Mouse (Mus musculus) cerebellum, postnatal 36 days (tissue): ENCODE measurements at regions not wholly inside any gene's neighbourhood (a gene's known extent, or its start where the extent isn't known, plus 50 kb on each side); places are given as distances from the start of the nearest gene placed in this dataset.
A peak's percentile ranks its signal among the peaks of the same experiment; 100 is the strongest.
"Not testable (repeated sequence)": the region's sequence is repeated elsewhere in the genome, so short reads cannot be mapped to it uniquely, and the experiment has no call there.

ENCODE experiments used
- DNase-seq, 2 experiments: peaks; one replicate each; pipeline ENCODE4 v3.0.0; 2021 to 2022; ENCODE audit warnings: mixed read lengths in 2 of 2

GRCm38 (mm10) chr11:40510325-40511239, 184.4 kb downstream of the Mat2b start:
- DNase-seq = no peak

DNA sequence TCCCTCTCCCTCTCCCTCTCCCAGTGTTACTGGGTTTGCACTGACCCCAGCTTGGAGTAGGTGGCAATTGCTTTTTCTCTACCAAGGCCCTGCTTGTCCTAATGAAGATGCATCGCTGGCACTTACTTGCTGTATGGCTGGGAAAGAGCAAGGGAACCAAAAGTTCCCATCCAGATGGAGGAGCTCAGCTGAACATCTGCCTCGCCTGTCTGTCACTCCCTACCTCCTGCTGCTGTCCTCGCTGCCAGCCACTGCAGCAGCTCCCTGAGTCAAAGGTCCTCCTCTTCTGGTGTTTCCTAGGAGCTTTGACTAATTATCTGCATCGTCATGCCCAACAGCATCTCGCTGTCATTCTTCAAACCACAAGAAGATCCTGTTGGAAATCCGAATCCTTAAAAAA, 203.4 kb downstream of the Mat2b start:
- DNase-seq = no peak

GRCm38 (mm10) chr11:40478171-40478570, 216.8 kb downstream of the Mat2b start:
- DNase-seq = not testable (repeated sequence)

DNA sequence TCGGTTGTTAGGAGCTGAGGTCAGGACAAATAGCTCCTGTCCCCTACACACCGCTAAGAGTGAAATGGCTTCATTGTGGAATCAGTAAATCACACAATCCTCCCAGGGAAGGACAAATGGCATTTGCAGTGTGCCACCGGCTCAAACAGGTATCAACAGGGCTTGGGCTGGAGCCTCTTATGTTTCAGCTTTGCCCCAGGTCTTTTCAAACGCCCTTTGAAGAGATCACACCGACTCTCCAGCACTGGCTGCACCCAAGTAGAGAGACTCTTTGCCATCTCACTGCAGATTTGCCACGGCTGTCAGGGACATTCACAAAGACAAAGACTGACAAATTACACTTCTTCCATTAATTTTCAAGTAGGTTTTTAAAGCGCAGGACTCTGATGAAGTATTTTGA, 217.7 kb downstream of the Mat2b start:
- no peak for DNase-seq

GRCm38 (mm10) chr11:40469080-40469705, 225.8 kb downstream of the Mat2b start:
- DNase-seq = peak; percentile 1 to 7

- no peak for DNase-seq
Measured at GRCm38 (mm10) chr11:40456571-40456970, 238.4 kb downstream of the Mat2b start.

GRCm38 (mm10) chr11:40454994-40455393, 240.0 kb downstream of the Mat2b start:
- not testable (repeated sequence) for DNase-seq

- no peak for DNase-seq
Measured at GRCm38 (mm10) chr11:40446846-40447245, 248.2 kb downstream of the Mat2b start.

GRCm38 (mm10) chr11:40434002-40434401, 261.0 kb downstream of the Mat2b start:
- DNase-seq = no peak

- DNase-seq = no peak
Measured at GRCm38 (mm10) chr11:40428858-40429257, 266.1 kb downstream of the Mat2b start.

DNA sequence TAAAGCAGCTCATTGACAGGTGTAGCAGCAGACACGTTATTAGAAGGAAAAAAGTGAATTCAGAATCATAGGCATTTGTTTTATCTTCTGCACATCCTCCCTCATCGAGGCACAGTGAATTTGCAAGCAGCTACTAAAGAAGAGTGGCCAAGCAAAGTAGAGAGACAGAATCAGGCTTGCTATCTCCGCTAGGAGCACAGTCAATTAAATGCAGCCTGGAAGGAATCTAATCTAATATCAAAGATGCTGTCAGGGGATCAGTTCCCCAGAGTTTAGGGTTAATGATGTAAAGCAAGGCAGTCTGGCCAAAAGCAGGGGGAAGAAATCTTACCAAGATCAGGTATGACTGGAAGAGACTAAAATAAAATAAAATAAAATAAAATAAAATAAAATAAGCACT, 270.7 kb downstream of the Mat2b start:
- DNase-seq = no peak

- DNase-seq = no peak
Measured at GRCm38 (mm10) chr11:40407571-40407970, 287.4 kb downstream of the Mat2b start.

GRCm38 (mm10) chr11:40402249-40402648, 292.8 kb downstream of the Mat2b start:
- DNase-seq = no peak

DNA sequence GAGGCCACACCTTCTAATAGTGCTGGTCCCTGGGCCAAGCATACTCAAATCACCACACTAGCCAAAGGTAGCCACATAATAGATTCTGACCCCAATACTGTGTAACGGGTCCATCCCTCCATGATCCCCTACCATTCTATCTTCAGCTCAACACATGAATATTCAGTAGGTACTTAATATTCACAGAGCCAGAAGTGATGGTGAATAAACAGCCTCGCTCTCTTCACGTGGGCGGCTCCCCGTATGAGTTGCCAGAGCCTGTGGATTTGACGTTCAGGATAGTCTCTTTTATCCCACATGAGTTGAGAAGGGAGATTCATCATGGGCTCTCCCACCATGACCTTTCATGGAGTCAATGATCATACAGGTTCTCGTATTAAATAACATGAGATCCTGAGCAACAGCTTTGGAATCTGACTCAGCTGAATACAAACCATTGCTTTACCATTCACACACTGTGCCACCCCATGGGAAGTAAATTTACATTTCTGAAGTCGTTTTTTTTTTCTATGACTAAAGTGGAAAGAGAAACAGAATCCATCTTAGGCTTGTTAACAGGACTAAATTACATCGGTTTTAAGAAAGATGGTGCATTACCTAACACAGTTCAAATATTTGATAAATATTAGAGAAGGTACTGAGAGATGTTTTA, 297.4 kb downstream of the Mat2b start:
- no peak for DNase-seq

- no peak for DNase-seq
Measured at GRCm38 (mm10) chr11:40395331-40395730, 299.7 kb downstream of the Mat2b start.

DNA sequence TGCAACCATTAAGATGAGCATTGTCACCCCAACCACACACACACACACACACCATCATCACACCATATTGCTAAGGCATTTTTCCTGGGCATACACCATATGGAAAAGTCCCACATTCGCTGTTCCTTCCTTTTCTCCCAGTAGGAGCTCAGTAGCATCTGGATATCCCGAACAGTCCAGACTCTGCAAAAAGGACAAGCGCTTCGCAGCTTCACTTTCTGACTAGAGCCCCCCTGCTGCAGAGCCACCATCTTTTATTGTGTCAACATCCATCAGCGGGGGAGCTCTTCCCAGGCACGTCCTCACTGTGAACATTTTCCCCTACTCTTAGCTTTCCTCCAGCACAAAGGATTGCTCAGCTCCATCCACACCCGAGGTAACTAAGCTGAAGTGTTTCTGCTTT, 300.1 kb downstream of the Mat2b start:
- DNase-seq = no peak

- DNase-seq = no peak
Measured at GRCm38 (mm10) chr11:40394283-40394758, 300.7 kb downstream of the Mat2b start.

DNA sequence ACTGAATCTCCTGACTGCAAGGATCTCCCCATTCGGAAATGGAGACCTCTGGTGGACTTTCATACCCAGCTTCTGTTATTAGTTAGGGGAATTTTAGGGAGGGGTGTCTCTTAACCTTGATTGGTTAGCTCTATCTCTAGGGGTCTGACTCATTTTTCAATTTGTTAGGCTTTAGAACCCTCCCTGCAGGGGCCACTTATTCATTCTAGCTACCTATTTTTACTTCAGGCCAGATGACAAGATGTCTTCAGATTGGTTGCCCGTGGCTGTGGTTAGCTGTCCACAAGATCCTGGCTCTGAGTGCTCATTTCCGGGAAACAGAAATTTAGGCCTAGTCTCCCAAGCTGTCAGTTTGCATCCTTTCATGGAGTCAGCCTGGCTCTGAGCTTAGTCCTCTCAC, 314.3 kb downstream of the Mat2b start:
- no peak for DNase-seq

- no peak for DNase-seq
Measured at GRCm38 (mm10) chr11:40371696-40372095, 323.3 kb downstream of the Mat2b start.

GRCm38 (mm10) chr11:40366573-40366972, 328.4 kb downstream of the Mat2b start:
- DNase-seq = no peak

- DNase-seq = no peak
Measured at GRCm38 (mm10) chr11:40362530-40363185, 332.3 kb downstream of the Mat2b start.
